Mouse (Mus musculus): ENCODE measurements around the gene 1700018F24Rik. TPM values are rescaled to one million over a fixed set of nuclear protein-coding genes. Genes with fewer than 3 reads are reported as not detected.
"Not testable (repeated sequence)": the region's sequence is repeated elsewhere in the genome, so short reads cannot be mapped to it uniquely, and the experiment has no call there.

The 1700018F24Rik gene
- total and polyA plus RNA-seq, 2 experiments: not detected

DNA sequence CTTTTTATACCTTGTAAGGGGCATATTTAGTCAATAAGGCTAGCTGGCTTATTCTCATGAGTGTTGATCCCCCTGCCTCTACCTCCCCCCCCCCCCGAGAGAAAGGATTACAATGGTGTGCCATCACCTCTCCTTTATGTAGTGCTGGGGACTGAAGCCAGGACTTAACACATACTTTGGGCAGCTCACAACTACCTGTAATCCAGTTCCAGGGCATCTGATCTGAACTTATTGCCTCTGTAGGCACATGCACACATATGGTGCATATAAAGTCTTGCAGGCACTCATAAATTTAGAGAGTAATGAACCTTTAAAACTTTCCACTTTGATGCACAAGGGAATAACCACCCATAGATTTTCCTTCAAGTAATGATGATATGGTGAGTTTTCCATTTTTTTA, 28.5 kb upstream of the 1700018F24Rik start:
- TF ChIP-seq CTCF (IDR thresholded peaks at IDR 0.05; ENCODE audit: low read depth, low read length) (no peak), POLR2A (IDR thresholded peaks at IDR 0.05; ENCODE audit: extremely low read depth, insufficient read depth, low read length) (no peak)
- 75% methylated on average over 1 of the region's 1 CpGs for WGBS
- H3K4me1 ChIP-seq (ENCODE audit: control insufficient read depth, insufficient read depth, low read length): no peaks in the 10 kb centered on the region
- no peaks in the 10 kb centered on the region for H3K36me3 ChIP-seq (ENCODE audit: control insufficient read depth, insufficient read depth, low read length)
- DNase-seq (ENCODE audit: extremely low read depth, low read depth, low spot score): no peak
- no peaks in the 10 kb centered on the region for H3K27me3 ChIP-seq (ENCODE audit: control insufficient read depth, insufficient read depth, low read length)
- H3K79me2 ChIP-seq (ENCODE audit: control insufficient read depth, insufficient read depth, low read length): no peaks in the 10 kb centered on the region
- H3K9ac ChIP-seq (ENCODE audit: low read depth, low read length): no peak overlapping the region
- H3K27ac ChIP-seq (replicated peaks; ENCODE audit: insufficient read depth, low read depth, low read length): no peak overlapping the region
- no peak overlapping the region for H3K4me3 ChIP-seq (ENCODE audit: insufficient read depth, low read depth, low read length)

DNA sequence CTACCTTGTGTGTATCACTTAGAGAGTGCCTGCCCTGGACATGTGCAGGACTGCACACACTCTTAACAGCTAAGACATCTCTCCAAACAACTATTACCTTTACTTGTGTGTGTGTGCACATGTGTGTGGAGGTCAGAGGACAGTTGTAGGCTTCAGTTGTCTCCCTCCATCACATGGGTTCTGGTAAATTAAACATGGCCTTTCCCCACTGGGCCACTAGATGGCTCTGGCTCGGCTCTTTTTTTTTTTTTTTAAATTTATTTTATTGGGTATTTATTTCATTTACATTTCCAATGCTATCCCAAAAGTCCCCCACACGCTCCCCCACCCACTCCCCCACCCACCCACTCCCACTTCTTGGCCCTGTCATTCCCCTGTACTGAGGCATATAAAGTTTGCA, 26.0 kb upstream of the 1700018F24Rik start:
- H3K9ac ChIP-seq (ENCODE audit: low read depth, low read length); H3K36me3 ChIP-seq (ENCODE audit: control insufficient read depth, insufficient read depth, low read length); H3K27ac ChIP-seq (replicated peaks; ENCODE audit: insufficient read depth, low read depth, low read length); DNase-seq (ENCODE audit: extremely low read depth, low read depth, low spot score); H3K79me2 ChIP-seq (ENCODE audit: control insufficient read depth, insufficient read depth, low read length); H3K4me1 ChIP-seq (ENCODE audit: control insufficient read depth, insufficient read depth, low read length); H3K27me3 ChIP-seq (ENCODE audit: control insufficient read depth, insufficient read depth, low read length); H3K4me3 ChIP-seq (ENCODE audit: insufficient read depth, low read depth, low read length): not testable (repeated sequence)
- 21% methylated on average over 2 of the region's 2 CpGs for WGBS

DNA sequence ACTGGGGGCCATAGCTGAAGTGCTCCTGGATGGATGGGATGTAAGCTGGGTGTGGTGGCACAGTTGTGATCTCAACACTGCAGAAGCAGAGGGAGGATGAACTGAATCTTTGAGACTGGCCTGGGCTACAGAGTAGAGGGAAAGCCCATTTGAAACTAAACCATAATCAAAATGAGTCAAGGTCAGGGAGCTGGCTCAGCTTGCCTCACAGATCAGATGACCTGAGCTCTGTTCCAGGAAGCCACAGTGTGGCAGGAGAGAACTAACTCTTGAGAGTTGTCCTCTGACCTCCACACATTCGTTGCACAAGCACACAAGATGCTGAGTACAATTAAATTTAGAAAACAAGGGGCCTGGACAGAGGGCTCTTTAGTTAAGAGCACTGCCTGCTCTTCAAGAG, 22.5 kb upstream of the 1700018F24Rik start:
- not testable (repeated sequence) for H3K27me3 ChIP-seq (ENCODE audit: control insufficient read depth, insufficient read depth, low read length); H3K4me3 ChIP-seq (ENCODE audit: insufficient read depth, low read depth, low read length); DNase-seq (ENCODE audit: extremely low read depth, low read depth, low spot score); H3K36me3 ChIP-seq (ENCODE audit: control insufficient read depth, insufficient read depth, low read length); H3K79me2 ChIP-seq (ENCODE audit: control insufficient read depth, insufficient read depth, low read length); H3K27ac ChIP-seq (replicated peaks; ENCODE audit: insufficient read depth, low read depth, low read length); H3K4me1 ChIP-seq (ENCODE audit: control insufficient read depth, insufficient read depth, low read length); H3K9ac ChIP-seq (ENCODE audit: low read depth, low read length)
- WGBS: 19% methylated on average over 1 of the region's 1 CpGs

DNA sequence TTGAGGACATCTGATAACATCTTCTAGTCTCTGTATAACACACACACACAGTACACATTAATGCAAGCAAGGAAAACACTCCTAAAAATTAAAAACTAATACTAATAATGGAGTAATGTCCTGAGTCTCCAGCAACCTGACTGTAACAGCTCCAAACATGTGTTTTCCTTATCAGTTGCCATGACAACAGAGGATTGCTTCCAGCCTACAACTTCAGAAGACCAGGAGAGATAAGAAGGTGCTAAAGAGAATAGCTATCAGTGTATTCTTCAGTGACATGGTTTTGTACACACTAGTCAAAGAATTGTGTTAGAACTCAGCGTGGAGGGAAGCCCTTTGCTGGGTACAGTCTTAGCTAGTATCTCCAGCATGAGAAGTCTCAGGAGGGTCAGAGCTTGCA, 22.1 kb upstream of the 1700018F24Rik start:
- H3K36me3 ChIP-seq (ENCODE audit: control insufficient read depth, insufficient read depth, low read length); H3K79me2 ChIP-seq (ENCODE audit: control insufficient read depth, insufficient read depth, low read length); DNase-seq (ENCODE audit: extremely low read depth, low read depth, low spot score); H3K27ac ChIP-seq (replicated peaks; ENCODE audit: insufficient read depth, low read depth, low read length); H3K27me3 ChIP-seq (ENCODE audit: control insufficient read depth, insufficient read depth, low read length); H3K9ac ChIP-seq (ENCODE audit: low read depth, low read length); H3K4me3 ChIP-seq (ENCODE audit: insufficient read depth, low read depth, low read length); H3K4me1 ChIP-seq (ENCODE audit: control insufficient read depth, insufficient read depth, low read length): not testable (repeated sequence)
- 39% methylated on average over 1 of the region's 1 CpGs for WGBS

DNA sequence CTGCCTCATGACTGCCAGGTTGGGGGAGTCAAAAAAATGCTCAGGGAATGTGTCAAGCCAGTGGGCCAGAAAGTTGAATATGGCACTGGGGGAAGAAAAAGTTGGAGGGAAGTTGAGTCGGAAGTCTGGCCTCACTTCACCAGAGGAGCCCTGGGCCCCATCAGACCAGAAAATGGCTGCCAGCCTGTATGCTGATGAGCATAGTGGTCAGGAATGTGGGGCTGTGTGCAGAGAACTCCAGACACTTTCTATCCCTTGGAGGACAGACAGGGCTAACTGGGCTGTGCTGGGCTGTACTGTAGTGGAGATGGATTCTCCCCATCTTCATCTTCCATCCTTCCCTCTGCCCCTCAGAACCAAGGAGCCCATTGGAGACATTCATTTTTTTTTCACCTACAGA, 12.3 kb upstream of the 1700018F24Rik start:
- DNase-seq (ENCODE audit: extremely low read depth, low read depth, low spot score): not testable (repeated sequence)

DNA sequence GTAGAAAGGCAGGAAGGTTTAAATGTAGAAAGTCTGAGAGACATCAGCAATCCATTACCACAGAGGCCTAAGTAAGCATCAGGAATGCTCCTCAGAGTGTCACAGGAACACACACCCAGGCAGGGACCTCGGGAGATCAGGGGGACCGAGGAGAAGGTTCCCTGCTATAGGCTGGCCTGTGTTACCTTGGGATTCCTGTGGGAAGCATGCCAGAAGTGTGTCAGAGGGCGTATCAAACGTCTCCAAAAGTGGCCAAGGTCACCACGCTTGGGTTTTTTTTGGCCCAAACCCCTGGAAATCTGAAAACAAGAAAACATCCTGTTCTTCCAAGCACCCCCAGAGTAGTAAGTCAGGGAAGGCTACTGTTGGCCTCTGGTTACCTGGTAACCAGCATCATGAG, 10.4 kb upstream of the 1700018F24Rik start, which contains the start of gene Gm4871:
TSS of gene Gm4871 (minus strand) at position 364 of the 400 bp plus-strand sequence.
- not testable (repeated sequence) for H3K9ac ChIP-seq (ENCODE audit: low read depth, low read length); H3K4me1 ChIP-seq (ENCODE audit: control insufficient read depth, insufficient read depth, low read length); H3K4me3 ChIP-seq (ENCODE audit: insufficient read depth, low read depth, low read length); H3K36me3 ChIP-seq (ENCODE audit: control insufficient read depth, insufficient read depth, low read length); H3K27ac ChIP-seq (replicated peaks; ENCODE audit: insufficient read depth, low read depth, low read length); H3K27me3 ChIP-seq (ENCODE audit: control insufficient read depth, insufficient read depth, low read length); H3K79me2 ChIP-seq (ENCODE audit: control insufficient read depth, insufficient read depth, low read length); DNase-seq (ENCODE audit: extremely low read depth, low read depth, low spot score)
- WGBS: 62% methylated on average over 5 of the region's 5 CpGs

More for the DNA sequence above, 12.3 kb upstream of the 1700018F24Rik start:
- H3K27ac ChIP-seq (replicated peaks; ENCODE audit: insufficient read depth, low read depth, low read length); H3K27me3 ChIP-seq (ENCODE audit: control insufficient read depth, insufficient read depth, low read length); H3K79me2 ChIP-seq (ENCODE audit: control insufficient read depth, insufficient read depth, low read length); H3K9ac ChIP-seq (ENCODE audit: low read depth, low read length); H3K4me1 ChIP-seq (ENCODE audit: control insufficient read depth, insufficient read depth, low read length); H3K4me3 ChIP-seq (ENCODE audit: insufficient read depth, low read depth, low read length); H3K36me3 ChIP-seq (ENCODE audit: control insufficient read depth, insufficient read depth, low read length): not testable (repeated sequence)
- WGBS: 83% methylated on average over 1 of the region's 1 CpGs

DNA sequence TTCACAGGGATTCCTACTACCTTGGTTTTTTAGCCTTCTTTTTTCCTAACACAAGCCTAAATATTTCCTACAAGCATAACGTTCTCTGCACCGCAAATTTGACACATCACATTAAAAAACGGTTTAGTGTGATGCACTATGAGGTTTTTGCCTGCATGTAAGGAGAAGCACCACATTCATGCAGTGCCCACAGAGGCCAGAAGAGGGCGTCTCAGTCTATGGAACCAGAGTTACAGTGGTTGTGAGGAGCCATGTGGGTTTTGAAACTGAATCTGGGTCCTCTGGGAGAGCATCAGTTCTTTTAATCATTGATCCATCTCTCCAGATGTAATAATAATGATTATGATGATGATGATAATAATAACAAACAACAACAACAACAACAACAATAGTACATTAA, 1.2 kb upstream of the 1700018F24Rik start:
- no peaks in the 10 kb centered on the region for H3K36me3 ChIP-seq (ENCODE audit: control insufficient read depth, insufficient read depth, low read length)
- DNase-seq (ENCODE audit: extremely low read depth, low read depth, low spot score): no peak
- 44% methylated on average over 4 of the region's 4 CpGs for WGBS
- no peaks in the 10 kb centered on the region for H3K4me1 ChIP-seq (ENCODE audit: control insufficient read depth, insufficient read depth, low read length)
- no peak overlapping the region for H3K27ac ChIP-seq (replicated peaks; ENCODE audit: insufficient read depth, low read depth, low read length)
- no peaks in the 10 kb centered on the region for H3K79me2 ChIP-seq (ENCODE audit: control insufficient read depth, insufficient read depth, low read length)
- no peak; the same call in 1 of the 2 replicates for TF ChIP-seq CTCF (IDR thresholded peaks at IDR 0.05; ENCODE audit: low read depth, low read length)
- H3K27me3 ChIP-seq (ENCODE audit: control insufficient read depth, insufficient read depth, low read length): no peaks in the 10 kb centered on the region
- H3K4me3 ChIP-seq (ENCODE audit: insufficient read depth, low read depth, low read length): no peak overlapping the region
- no peak overlapping the region for H3K9ac ChIP-seq (ENCODE audit: low read depth, low read length)

DNA sequence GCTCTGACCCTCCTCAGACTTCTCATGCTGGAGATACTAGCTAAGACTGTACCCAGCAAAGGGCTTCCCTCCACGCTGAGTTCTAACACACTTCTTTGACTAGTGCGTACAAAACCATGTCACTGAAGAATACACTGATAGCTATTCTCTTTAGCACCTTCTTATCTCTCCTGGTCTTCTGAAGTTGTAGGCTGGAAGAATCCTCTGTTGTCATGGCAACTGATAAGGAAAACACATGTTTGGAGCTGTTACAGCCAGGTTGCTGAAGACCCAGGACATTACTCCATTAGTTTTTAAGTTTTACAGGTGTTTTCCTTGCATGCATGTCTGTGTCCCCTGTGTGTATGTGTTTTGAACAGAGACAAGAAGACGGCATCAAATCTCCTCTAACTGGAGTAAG, 11.4 kb downstream of the 1700018F24Rik start:
- H3K4me1 ChIP-seq (ENCODE audit: control insufficient read depth, insufficient read depth, low read length); H3K36me3 ChIP-seq (ENCODE audit: control insufficient read depth, insufficient read depth, low read length); H3K79me2 ChIP-seq (ENCODE audit: control insufficient read depth, insufficient read depth, low read length); H3K27ac ChIP-seq (replicated peaks; ENCODE audit: insufficient read depth, low read depth, low read length); H3K27me3 ChIP-seq (ENCODE audit: control insufficient read depth, insufficient read depth, low read length); H3K4me3 ChIP-seq (ENCODE audit: insufficient read depth, low read depth, low read length); DNase-seq (ENCODE audit: extremely low read depth, low read depth, low spot score); H3K9ac ChIP-seq (ENCODE audit: low read depth, low read length): not testable (repeated sequence)
- 56% methylated on average over 3 of the region's 3 CpGs for WGBS

Measured in liver, adult 2 months (tissue).